Mouse (Mus musculus): ENCODE data around the gene Lin7a.

- no peak for TF ChIP-seq POLR2A (IDR thresholded peaks at IDR 0.05; ENCODE audit: borderline replicate concordance, extremely low read depth, low read depth, low read length)
- TF ChIP-seq CTCF (IDR thresholded peaks at IDR 0.05; ENCODE audit: insufficient read depth, low read length): no peak
Measured at GRCm38 (mm10) chr10:107315681-107316080, 44.2 kb downstream of the Lin7a start.

Data from lung, adult 2 months (tissue).